Mouse (Mus musculus): ENCODE results near the gene Asb16. TPM values are rescaled to one million over a fixed set of nuclear protein-coding genes. Genes with fewer than 3 reads are reported as not detected.

The Asb16 gene
- total RNA-seq (2014; fragmentation: Nextera tagmentation) (1.1 and 3.4 TPM in 2 replicates), total RNA-seq (2017) (0.17 and 0.31 TPM in 2 replicates)

DNA sequence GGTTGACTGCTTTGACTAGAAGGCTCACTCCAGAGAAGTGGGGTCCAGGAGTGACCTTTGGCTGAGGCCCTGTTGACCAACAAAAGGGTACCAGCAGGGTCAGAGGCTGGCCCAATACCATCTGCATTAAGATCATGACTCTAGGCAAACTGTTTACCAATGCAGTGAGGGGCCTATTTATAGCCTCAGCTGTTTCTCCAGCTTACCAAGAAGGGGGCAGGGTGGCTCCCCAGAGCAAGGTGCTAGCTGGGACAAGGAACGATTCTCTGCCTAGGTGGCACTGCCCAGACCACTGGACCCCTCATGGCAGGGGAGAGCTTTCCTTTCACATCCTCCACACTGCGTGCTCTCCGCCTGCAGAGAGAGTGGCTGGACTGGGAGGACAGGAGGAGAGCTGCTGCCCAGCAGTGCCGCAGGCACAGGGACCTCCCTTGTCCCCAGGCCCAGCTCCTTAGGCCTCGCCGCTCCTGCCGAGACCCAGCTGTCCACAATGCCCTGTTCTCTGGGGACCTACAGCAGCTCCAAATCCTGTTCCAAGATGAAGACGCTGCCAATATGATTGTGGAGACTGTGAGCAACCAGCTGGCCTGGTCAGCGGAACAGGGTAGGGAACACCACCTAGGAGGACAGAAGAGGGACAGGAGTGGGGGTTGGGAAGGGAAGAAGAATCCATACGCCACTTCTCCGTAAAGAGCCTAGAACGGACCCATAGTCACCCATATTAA is at the start of gene Asb16:
TSS of gene Asb16 (plus strand) at position 224 of the 725 bp plus-strand sequence.
- no peak for ATAC-seq (replicated peaks; ENCODE audit: poor library complexity, severe bottlenecking)

DNA sequence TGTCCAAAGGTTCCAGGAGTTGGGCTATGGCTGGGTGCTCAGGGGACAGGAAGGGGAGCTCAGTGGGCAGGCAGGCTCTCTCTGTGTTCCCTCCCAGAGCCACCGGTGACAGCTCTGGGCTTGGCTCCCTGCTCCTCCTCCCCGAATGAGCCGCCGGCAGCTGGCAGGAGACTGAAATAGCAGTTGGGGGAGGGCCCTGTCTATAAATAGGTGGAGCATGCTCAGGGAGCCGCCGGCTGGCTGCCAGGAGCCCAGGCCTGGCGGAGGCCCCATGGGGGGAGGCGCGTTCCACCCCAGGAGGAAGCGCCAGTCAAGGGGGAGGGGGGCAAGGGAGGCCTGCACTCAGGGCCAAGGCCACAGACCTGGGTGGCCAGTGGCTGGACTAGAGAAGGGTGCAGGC is 49.8 kb upstream of the Asb16 start:
- ATAC-seq (replicated peaks; ENCODE audit: poor library complexity, severe bottlenecking) = peak; percentile 79

DNA sequence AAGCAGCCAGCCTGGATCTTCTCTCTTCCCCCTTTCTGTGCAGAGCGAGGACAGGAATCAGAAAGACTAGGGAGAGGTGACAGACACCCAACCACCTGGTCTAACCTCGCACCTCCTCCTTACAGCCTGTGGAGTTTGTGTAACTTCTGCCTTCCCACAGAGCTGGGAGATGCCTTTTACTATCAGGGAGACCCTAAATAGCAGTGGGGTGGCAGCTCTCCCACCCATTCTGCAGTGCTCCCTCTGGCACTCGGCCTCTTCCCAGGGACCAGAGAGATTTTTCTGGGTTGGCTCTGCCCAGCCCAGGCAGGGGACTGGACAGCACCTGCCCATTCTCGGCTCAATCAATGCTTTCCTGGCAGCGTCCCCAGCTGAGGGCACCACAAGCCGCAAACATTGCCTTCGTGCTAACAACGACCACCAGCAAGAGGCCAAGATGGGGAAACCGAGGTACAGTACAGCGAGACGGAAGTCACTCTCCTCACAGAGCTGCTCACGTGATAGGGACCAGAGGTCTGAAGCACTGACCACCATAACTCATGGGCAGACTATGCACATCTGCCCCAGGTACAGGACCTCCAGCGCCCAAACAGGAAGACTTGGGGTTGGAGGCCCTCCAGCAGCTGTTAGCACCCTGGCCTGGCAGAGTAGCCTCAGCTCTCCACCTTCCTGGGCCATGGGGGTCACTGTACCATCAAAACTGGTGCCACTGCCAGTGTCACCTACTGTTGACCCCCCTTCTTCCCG is 49.1 kb upstream of the Asb16 start:
- no peak for ATAC-seq (replicated peaks; ENCODE audit: poor library complexity, severe bottlenecking)

GRCm38 (mm10) chr11:102219994-102220346 is 48.6 kb upstream of the Asb16 start:
- no peak for ATAC-seq (replicated peaks; ENCODE audit: poor library complexity, severe bottlenecking)

DNA sequence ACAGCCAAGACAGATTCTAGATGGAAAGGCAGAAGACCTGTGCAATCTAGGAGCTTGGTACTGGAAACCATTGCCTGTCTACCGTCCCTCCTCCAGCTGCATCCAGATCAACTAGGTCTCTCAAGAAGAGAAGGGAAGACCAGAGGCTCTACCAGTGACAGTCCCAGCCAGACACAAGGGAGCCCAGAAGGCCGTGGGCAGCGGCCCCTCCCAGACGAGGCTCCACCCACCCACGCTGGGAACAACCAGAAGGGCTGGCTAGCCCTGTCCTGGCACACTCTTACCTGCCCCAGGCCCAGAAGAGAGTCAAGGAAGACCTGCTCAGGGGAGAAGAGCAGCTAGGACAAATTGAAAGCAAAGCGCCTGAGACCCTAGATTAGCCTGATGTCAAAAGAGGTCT is 48.1 kb upstream of the Asb16 start:
- ATAC-seq (replicated peaks; ENCODE audit: poor library complexity, severe bottlenecking) = no peak

DNA sequence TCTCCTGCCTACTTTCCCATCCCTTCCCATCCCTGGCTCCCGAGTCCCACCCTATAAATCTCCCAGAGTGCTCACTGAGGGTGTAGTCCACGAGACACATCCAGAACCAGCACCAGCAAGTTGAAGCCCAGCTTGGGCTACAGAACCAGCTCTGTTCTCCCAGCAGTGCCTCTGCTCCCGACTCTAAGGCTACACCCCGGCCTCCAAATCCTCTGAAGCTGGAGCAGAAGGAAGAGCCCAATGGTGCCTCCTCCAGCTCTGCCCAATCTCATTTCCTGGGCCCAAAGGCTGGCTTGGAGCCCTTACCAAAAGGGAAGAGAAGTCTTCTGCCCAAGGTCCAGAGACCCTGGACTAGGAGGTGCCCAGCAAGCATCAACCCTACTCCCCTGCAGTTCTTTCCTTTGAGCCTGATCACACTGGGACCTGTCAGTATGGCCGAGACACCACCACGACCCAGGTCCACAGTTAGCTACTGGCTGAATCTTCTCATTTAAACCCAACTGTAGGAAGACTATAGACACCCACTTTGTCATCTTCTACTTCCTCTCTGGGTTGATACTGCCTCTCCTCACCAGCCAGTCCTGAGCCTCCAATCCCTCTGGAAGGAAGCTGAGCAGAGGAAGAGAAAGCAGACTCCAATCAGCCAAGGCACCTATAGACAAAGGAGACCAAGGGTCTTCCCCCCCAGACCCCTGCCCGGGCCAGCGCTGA is 47.1 kb upstream of the Asb16 start:
- no peak for ATAC-seq (replicated peaks; ENCODE audit: poor library complexity, severe bottlenecking)

DNA sequence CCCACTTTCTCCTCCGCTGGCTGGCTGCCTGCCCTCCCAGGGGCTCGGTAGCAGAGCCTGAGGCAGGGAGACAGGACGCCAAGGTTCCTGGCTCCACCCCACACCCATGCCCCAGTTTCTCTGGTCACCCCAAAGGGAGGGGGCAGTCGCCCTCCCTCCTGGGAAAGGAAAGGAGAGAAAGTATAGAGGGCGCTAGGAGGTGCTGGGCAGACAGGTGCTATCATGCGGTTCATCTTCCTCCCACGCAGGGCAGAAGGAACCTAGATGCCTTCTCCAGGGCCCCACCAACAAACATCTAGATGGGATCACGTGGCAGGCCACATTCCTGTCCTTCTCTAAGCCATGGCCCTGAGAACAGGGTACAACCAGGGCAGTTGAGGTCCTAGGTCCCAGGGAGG is 46.6 kb upstream of the Asb16 start:
- no peak for ATAC-seq (replicated peaks; ENCODE audit: poor library complexity, severe bottlenecking)

DNA sequence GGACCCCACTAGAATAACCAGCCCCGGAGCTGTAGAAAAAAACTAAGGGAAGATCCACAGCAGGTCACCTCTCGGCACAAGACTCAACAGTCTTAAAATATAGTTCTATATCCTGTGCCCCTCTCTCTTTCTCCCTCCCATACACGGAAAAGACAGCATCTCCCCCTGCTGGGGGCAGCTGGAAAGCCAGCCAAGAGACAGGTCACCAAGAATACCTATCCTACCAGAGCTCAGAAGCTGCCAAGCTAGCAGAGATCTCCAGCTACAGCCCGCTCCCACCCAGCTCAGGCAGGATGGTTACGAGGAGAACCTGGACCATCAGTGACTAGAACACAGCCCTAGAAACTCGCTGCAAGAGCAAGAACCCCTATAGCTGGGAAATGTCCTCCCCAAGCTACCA is 45.4 kb upstream of the Asb16 start:
- peak; percentile 23; the same call in 1 of the 2 replicates for ATAC-seq (replicated peaks; ENCODE audit: poor library complexity, severe bottlenecking)

GRCm38 (mm10) chr11:102224686-102225085 is 43.9 kb upstream of the Asb16 start:
- ATAC-seq (replicated peaks; ENCODE audit: poor library complexity, severe bottlenecking) = no peak

- ATAC-seq (replicated peaks; ENCODE audit: poor library complexity, severe bottlenecking) = no peak
Measured at GRCm38 (mm10) chr11:102225221-102225620, 43.3 kb upstream of the Asb16 start.

- ATAC-seq (replicated peaks; ENCODE audit: poor library complexity, severe bottlenecking) = no peak
Measured at GRCm38 (mm10) chr11:102226067-102226978, 42.2 kb upstream of the Asb16 start.

- no peak for ATAC-seq (replicated peaks; ENCODE audit: poor library complexity, severe bottlenecking)
Measured at GRCm38 (mm10) chr11:102227270-102228190, 41.0 kb upstream of the Asb16 start.

DNA sequence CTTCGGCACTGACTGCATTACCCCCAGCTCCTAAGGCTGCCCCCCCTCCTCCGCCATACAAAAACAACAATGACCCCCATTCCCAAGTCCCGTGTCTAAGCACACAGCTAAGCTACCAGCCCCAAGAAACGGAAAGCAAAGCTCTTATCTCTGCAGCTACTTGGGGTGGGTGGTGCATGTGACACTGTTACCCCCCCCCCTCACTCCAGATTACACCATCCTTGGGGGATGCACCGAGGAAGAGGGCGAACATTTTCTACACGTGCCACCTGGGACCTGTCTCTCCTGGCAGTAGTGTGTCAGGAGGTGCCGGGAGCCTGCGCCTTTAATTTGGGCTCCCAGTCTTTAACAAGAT is 40.4 kb upstream of the Asb16 start:
- no peak for ATAC-seq (replicated peaks; ENCODE audit: poor library complexity, severe bottlenecking)

DNA sequence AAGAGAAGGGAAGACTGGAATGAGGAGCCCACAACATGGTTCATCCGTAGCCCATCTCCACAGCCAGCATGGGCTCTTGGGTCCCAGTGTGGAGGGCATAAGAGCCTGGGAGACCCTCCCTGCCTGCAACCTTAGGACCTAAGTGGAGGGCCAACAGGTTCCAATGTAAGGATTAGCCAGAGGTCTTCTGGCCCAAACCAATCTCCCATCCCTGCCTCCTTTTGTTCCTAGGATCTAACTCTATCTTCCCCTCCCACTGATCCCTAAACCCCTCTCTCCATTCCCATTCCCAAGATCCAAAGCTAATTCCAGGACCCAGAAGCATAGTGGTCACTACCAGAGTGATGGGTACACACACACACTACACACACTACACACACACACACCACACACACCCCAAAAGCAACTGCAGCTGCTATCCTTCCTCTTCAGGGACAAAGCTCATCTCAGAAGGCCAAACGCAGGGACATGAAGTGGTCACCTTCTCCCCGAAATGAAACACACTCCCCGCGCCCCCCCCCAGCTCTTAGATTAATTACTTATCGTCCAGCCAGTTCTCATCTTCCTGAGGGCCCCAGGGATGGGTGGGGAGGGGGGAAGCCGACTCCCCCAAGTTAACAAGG is 39.8 kb upstream of the Asb16 start:
- no peak for ATAC-seq (replicated peaks; ENCODE audit: poor library complexity, severe bottlenecking)

DNA sequence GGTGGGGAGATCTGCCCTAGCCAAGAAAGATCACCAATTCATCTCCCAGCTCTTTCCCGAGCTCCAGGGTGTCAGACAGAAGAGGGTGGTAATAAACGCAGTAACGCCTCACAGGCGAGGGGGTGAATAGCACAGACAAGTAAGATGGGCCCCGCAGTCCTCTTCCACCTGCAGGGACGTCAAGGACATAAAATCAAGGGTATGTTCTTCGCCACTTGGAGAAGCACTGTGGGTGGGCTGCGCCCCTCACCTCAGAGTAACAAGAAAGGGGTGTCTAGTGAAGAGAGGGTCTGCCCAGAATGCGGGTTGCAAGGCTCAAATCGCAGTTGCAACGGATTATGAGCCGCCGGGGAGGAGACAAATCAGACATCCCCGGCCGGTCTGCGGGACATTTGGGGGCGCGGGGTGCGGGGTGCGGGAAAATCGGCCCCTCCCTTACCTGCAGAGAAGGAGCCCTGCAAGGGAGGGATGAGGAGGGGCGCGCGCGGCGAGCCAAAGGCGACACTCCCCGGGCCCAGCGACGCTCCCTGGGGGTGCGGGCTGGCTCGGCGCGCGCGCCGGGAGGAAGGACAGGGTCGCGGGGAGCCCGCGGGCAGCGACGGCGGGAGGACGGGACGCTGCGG is 39.1 kb upstream of the Asb16 start:
- 0 out of 2 replicates have a peak, but pooled peaks have one; percentile 20 for ATAC-seq (replicated peaks; ENCODE audit: poor library complexity, severe bottlenecking)

DNA sequence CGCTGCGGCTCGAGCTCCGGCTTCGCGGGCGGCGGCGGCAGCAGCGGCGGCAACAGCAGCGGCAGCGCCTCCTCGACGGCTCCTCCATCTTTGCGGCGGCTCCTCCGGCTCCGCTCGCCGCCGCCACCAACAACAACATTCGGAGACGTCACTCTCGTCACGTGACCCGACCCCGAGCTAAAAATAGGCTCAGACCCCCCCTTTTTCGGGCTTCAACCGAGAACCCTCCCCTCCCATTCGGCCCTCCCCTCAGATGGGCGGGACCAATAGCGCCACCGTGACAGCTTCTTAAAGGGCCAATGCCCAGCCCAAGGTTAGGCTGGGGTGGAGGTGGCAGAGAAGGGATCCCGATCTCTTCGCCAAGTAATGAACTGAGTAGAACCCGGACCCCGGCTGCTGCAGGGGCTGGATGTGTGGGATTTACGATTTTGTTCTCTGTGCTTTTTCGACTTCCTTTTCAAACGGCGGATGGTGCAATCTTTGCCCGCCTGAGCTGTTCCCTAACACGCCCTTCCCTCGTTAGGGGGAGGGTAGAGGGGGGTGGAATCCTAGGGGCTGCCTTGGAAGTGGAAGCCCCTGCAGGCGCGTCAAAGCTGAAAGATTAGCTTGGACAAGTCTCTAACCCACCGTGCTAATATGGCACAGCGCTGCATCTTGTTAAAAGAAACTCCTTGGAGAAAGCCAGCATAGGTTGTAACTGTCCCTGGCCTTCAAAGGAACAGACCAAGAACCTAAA is 38.4 kb upstream of the Asb16 start, which contains the start of gene Hdac5:
TSS of gene Hdac5 (minus strand) at position 161 of the 736 bp plus-strand sequence.
- peak; percentile 96 for ATAC-seq (replicated peaks; ENCODE audit: poor library complexity, severe bottlenecking)

GRCm38 (mm10) chr11:102236022-102236421 is 32.5 kb upstream of the Asb16 start:
- no peak for ATAC-seq (replicated peaks; ENCODE audit: poor library complexity, severe bottlenecking)

Data from granulocyte monocyte progenitor cell, adult 5-6 weeks (primary cell).